Mouse (Mus musculus): Measurements from ENCODE around the gene Gm28434. TPM values are rescaled to one million over a fixed set of nuclear protein-coding genes. Genes with fewer than 3 reads are reported as not detected.

The Gm28434 gene
- not detected in 2 replicates for polyA plus RNA-seq (2012; rRNA removed; ENCODE audit: low replicate concordance)

DNA sequence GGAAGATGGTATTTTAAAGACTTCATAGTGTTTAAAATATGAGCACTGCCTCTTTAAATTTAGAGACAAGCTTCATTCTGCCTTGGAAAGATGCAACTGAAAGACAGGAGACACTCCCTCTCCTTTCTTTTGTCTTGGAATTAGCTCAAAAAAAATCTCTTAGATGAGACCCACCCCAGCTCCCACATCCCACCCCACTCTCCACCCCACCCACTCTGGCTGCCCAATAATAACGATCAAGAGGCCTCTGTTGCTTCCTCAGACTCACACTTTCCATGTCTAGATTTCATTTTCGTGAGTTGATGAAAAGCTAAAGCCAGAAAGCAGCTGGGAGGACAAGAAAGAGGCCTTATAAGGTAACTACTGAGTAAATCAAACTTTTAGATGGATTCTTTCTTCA is at the start of gene Gm28434, which contains the start of gene 2310003L06Rik:
Gm28434 (plus strand) TSS at position 317 of the 400 bp plus-strand sequence.
2310003L06Rik (plus strand) TSS at position 259 of the 400 bp plus-strand sequence.

GRCm38 (mm10) chr5:87925372-87925771 is 43.9 kb upstream of the Gm28434 start, which contains the start of gene Csn3:
Gene Csn3 (plus strand): TSS chr5:87925579.

DNA sequence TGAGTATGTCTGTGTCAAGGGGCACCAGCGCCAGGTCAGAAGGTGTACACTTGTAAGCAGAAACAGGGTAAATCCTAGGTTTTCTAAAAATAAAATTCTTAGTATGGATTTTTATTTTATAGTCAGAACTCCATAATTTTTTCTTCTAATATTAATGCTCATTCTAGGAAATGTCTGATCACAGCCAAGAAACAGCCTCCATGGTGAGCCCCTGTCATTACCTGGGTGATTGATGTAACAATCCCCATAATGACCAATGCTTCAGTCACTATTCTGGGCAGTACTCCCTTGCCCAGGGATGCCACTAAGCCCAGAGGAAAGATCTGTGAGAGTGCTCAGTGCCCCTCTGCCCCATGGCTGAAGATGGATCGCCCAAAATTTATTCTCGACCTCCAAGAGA is 9.8 kb downstream of the Gm28434 start, which contains the start of gene Cabs1:
Cabs1 (plus strand) TSS at position 301 of the 400 bp plus-strand sequence.

DNA sequence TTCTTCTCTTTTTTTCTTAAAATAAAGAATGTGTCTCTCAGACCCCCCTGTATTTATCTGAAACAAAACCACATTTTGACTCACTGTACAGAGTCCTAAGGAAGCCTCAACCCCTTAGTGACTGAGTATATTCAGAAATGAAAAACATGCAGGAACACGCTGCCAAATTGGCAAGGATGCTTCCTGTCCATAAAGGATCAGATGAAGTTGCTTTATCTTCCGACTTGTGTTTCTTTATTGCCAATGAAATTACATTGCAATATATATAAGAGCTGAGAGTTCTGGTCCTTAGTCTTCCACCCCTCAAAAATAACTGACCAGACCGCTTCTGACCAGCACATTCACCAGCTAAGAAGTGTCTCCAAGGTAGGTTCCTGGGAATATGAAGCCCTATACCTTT is 32.9 kb downstream of the Gm28434 start, which contains the start of gene Smr3a:
Smr3a (plus strand) TSS at position 301 of the 400 bp plus-strand sequence.

Other genes with a start within 250 kb of the Gm28434 start
- not detected in 2 replicates for gene Csn1s2a, start 194.9 kb upstream of the Gm28434 start, polyA plus RNA-seq (2012; rRNA removed; ENCODE audit: low replicate concordance)
- gene Csn1s2b, start 161.4 kb upstream of the Gm28434 start, polyA plus RNA-seq (2012; rRNA removed; ENCODE audit: low replicate concordance): not detected in 2 replicates
- not detected in 2 replicates for gene Prr27, start 143.8 kb upstream of the Gm28434 start, polyA plus RNA-seq (2012; rRNA removed; ENCODE audit: low replicate concordance)
- not detected in 2 replicates for gene Odam, start 84.5 kb upstream of the Gm28434 start, polyA plus RNA-seq (2012; rRNA removed; ENCODE audit: low replicate concordance)
- gene Csn3, start 43.9 kb upstream of the Gm28434 start, polyA plus RNA-seq (2012; rRNA removed; ENCODE audit: low replicate concordance): not detected in 2 replicates
- gene 2310003L06Rik, start 58 bp upstream of the Gm28434 start, polyA plus RNA-seq (2012; rRNA removed; ENCODE audit: low replicate concordance): not detected in 2 replicates
- not detected in 2 replicates for gene Cabs1, start 9.9 kb downstream of the Gm28434 start, polyA plus RNA-seq (2012; rRNA removed; ENCODE audit: low replicate concordance)
- gene Smr3a, start 33.0 kb downstream of the Gm28434 start, polyA plus RNA-seq (2012; rRNA removed; ENCODE audit: low replicate concordance): not detected in 2 replicates
- gene Smr2, start 117.0 kb downstream of the Gm28434 start, polyA plus RNA-seq (2012; rRNA removed; ENCODE audit: low replicate concordance): not detected in 2 replicates
- not detected in 2 replicates for gene Gm11116, start 142.0 kb downstream of the Gm28434 start, polyA plus RNA-seq (2012; rRNA removed; ENCODE audit: low replicate concordance)
- gene Gm11115, start 184.6 kb downstream of the Gm28434 start, polyA plus RNA-seq (2012; rRNA removed; ENCODE audit: low replicate concordance): not detected in 2 replicates